Mouse (Mus musculus): ENCODE data around the gene Mfsd2b. TPM values are rescaled to one million over a fixed set of nuclear protein-coding genes. Genes with fewer than 3 reads are reported as not detected.
"Not testable (repeated sequence)": the region's sequence is repeated elsewhere in the genome, so short reads cannot be mapped to it uniquely, and the experiment has no call there.

The Mfsd2b gene
- polyA plus RNA-seq, 1 experiment from 2014 or later: 117 TPM

DNA sequence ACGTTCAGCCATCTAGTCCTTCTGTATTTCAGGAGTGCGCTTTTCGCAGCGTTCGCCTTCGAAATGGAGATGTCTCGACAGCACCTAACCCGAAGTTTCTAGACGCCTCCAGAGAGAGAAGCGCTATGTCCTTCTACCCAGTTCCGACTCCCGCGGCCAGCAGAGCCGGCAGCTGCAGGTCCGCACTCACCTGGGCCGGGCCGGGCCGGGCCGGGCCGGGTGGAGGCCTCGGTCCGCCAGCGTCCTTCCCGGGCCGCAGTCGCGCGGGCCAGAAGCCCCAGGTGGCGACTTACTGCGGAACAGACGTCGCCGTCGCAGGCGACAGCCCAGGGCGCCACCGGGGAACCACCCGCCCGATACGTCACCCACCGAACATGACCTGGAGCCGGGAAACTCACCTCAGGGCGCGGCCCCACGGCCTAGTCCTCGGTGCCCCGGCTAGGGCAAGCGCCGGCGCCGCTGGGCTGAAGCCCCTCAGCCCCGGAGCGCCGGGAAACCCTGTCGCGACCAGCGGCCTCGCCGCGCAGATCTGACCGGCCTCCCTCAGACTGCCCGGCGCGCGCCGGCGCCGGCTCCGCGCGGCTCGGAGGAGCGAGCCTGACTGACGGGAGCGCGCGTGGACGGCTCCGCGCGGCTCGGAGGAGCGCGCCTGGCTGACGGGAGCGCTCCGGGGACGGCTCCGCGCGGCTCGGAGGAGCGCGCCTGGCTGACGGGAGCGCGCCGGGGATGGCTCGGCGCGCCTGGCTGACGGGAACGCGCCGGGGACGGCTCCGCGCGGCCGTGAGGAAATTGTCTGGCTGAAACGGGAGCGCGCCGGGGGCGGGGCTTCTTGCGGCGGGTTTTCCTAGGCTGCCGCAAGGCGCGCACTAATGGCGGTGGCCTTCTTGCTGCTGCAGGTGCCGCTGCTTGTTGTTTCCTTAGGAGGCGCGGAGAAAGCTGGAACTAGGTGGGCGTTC, 33.1 kb upstream of the Mfsd2b start, which contains the start of gene Ubxn2a:
Gene Ubxn2a (minus strand): TSS at position 755 of the 956 bp plus-strand sequence.
- peak; percentile 93 for ATAC-seq (replicated peaks; ENCODE audit: low FRiP score)

DNA sequence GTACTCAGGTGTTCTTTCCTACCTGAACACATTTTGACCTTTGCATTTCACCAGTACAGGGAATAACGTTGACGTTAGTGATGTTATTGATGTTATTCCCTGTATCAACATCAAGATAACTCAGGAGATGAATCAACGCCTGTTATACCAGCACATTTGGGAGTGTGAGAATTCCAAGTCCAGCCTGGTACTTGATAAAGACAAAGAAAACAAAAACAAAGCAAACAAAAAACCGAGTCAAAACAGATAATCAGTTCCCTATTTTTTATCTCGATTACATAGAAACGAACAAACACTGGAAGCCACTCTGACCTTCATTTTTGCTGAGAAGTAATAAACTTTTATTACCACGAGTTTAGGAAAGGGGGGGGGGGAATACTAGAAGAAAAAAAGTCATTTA, 32.3 kb upstream of the Mfsd2b start:
- H3K27me3 ChIP-seq (replicated peaks; ENCODE audit: control insufficient read depth, insufficient read depth, low read length): no peaks in the 10 kb centered on the region
- H3K36me3 ChIP-seq (ENCODE audit: control insufficient read depth, insufficient read depth, low read length): no peaks in the 10 kb centered on the region
- 31% methylated on average over 7 of the region's 7 CpGs for WGBS
- H3K9me3 ChIP-seq (ENCODE audit: control insufficient read depth, low read length): no peaks in the 10 kb centered on the region
- ATAC-seq (replicated peaks; ENCODE audit: low FRiP score): no peak
- peak overlapping the region; percentile 73 for H3K4me2 ChIP-seq
- peak overlapping the region; percentile 84 for H3K4me3 ChIP-seq (ENCODE audit: low read depth, low read length)
- no peaks in the 10 kb centered on the region for H3K4me1 ChIP-seq (replicated peaks; ENCODE audit: control insufficient read depth, insufficient read depth, low read length)
- H3K27ac ChIP-seq (ENCODE audit: low read depth, low read length): no peak overlapping the region; the same call in 1 of the 2 replicates
- DNase-seq (ENCODE audit: low spot score): no peak
- H3K9ac ChIP-seq (ENCODE audit: low read depth, low read length): peak overlapping the region; percentile 95

More for the DNA sequence above, 33.1 kb upstream of the Mfsd2b start, which contains the start of gene Ubxn2a:
- Histone ChIP-seq H3K9ac (ENCODE audit: low read depth, low read length) (peak within 1 kb of the TSS; percentile 95), H3K4me3 (ENCODE audit: low read depth, low read length) (peak within 1 kb of the TSS; percentile 84), H3K27me3 (replicated peaks; ENCODE audit: control insufficient read depth, insufficient read depth, low read length) (no peaks in the 10 kb centered on the region), H3K4me1 (replicated peaks; ENCODE audit: control insufficient read depth, insufficient read depth, low read length) (no peaks in the 10 kb centered on the region), H3K4me2 (peak within 1 kb of the TSS; percentile 73), H3K27ac (ENCODE audit: low read depth, low read length) (peak within 1 kb of the TSS; percentile 98), H3K9me3 (ENCODE audit: control insufficient read depth, low read length) (no peaks in the 10 kb centered on the region), H3K36me3 (ENCODE audit: control insufficient read depth, insufficient read depth, low read length) (no peaks in the 10 kb centered on the region)
- DNase-seq (ENCODE audit: low spot score): peak; percentile 94
- under 1% methylated on average over 123 of the region's 125 CpGs for WGBS

DNA sequence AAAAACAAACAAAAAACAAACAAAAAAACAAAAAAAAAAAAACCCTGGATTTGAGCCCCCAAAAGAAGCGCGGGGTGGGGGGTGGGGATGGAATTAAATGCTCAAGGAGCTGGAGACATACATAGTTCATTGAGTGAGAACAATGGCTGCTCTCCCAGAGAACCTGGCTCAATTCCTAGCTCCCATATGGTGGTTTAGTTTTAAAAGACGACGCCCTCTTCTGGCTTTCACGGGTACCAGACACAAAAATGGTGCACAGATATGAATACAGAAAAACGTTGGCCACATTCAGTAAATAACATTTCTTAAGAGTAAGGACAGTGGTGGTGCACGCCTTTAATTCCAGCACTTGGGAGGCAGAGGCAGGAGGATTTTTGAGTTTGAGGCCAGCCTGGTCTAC, 31.8 kb upstream of the Mfsd2b start:
- Histone ChIP-seq H3K9ac (ENCODE audit: low read depth, low read length) (peak overlapping the region; percentile 95), H3K4me3 (ENCODE audit: low read depth, low read length) (peak overlapping the region; percentile 84), H3K9me3 (ENCODE audit: control insufficient read depth, low read length) (no peaks in the 10 kb centered on the region), H3K27me3 (replicated peaks; ENCODE audit: control insufficient read depth, insufficient read depth, low read length) (no peaks in the 10 kb centered on the region), H3K4me2 (peak overlapping the region; percentile 73), H3K4me1 (replicated peaks; ENCODE audit: control insufficient read depth, insufficient read depth, low read length) (no peaks in the 10 kb centered on the region), H3K27ac (ENCODE audit: low read depth, low read length) (no peak overlapping the region), H3K36me3 (ENCODE audit: control insufficient read depth, insufficient read depth, low read length) (no peaks in the 10 kb centered on the region)
- 61% methylated on average over 7 of the region's 7 CpGs for WGBS
- DNase-seq (ENCODE audit: low spot score) (no peak), ATAC-seq (replicated peaks; ENCODE audit: low FRiP score) (no peak)

DNA sequence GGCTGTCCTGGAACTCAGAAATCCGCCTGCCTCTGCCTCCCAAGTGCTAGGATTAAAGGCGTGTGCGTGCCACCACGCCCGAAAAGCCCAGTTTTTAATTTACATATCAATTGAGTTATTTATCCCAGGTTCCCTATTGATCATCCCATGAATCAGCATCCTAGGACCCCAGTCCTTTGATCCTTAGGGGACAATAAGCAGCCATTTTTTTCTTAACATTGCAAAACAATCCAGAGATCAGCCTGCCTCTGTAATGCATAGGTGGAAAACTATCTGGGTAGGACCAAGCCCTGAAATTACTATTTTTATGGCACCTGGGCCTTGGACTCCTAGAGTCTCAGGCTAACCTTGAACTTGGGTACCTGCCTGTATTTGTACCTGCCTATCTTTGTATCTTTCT, 23.9 kb upstream of the Mfsd2b start:
- Histone ChIP-seq H3K9me3 (ENCODE audit: control insufficient read depth, low read length) (no peaks in the 10 kb centered on the region), H3K4me3 (ENCODE audit: low read depth, low read length) (no peak overlapping the region), H3K9ac (ENCODE audit: low read depth, low read length) (no peak overlapping the region), H3K27ac (ENCODE audit: low read depth, low read length) (no peak overlapping the region), H3K4me1 (replicated peaks; ENCODE audit: control insufficient read depth, insufficient read depth, low read length) (no peaks in the 10 kb centered on the region), H3K4me2 (no peak overlapping the region), H3K27me3 (replicated peaks; ENCODE audit: control insufficient read depth, insufficient read depth, low read length) (no peaks in the 10 kb centered on the region), H3K36me3 (ENCODE audit: control insufficient read depth, insufficient read depth, low read length) (no peaks in the 10 kb centered on the region; the same call in 1 of the 2 replicates)
- no peak for DNase-seq (ENCODE audit: low spot score)
- no peak for ATAC-seq (replicated peaks; ENCODE audit: low FRiP score)
- 87% methylated on average over 5 of the region's 5 CpGs for WGBS

DNA sequence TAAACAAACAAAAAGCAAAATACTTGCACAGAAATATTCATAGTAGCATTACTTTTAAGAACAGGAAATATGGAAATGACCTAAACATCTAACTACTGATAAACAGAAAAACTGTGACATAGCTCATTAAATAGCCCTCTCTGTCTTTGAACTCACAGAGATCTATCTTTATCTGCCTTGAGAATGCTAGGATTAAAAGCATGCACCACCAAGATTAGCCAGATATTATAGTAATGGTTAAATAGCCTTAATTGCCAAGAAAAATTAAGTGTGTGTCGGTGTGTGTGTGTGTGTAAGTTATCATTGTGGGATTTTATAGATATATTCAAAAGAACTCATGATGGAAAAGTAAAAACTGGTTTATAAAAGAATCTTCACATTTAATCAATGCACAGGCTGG, 15.7 kb upstream of the Mfsd2b start:
- Histone ChIP-seq H3K9me3 (ENCODE audit: control insufficient read depth, low read length) (no peaks in the 10 kb centered on the region), H3K36me3 (ENCODE audit: control insufficient read depth, insufficient read depth, low read length) (peaks cover 15% of the 10 kb centered on the region), H3K4me1 (replicated peaks; ENCODE audit: control insufficient read depth, insufficient read depth, low read length) (peaks cover 7% of the 10 kb centered on the region), H3K4me2 (no peak overlapping the region), H3K27ac (ENCODE audit: low read depth, low read length) (no peak overlapping the region), H3K4me3 (ENCODE audit: low read depth, low read length) (no peak overlapping the region), H3K27me3 (replicated peaks; ENCODE audit: control insufficient read depth, insufficient read depth, low read length) (no peaks in the 10 kb centered on the region), H3K9ac (ENCODE audit: low read depth, low read length) (no peak overlapping the region)
- WGBS: 73% methylated on average over 1 of the region's 1 CpGs
- ATAC-seq (replicated peaks; ENCODE audit: low FRiP score) (no peak), DNase-seq (ENCODE audit: low spot score) (no peak)

DNA sequence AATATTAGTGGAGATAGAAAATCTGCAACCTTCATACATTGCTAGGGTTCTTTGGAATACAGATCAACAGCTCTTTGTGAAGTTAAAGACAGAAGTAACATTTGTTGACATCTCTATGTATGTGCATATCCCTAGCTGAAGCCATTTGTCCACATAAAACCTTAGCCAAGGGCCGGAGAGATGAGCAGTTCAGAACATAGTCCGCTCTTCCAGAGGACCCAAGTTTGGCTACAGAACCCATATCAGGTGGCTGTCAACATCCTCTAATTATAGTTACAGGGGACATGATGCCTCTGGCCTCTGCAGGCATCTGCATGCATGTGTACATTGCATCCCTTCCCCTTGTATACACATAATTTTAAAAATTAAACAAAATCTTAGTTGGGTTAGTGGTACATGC, 15.1 kb upstream of the Mfsd2b start:
- WGBS: 70% methylated on average over 2 of the region's 2 CpGs
- ATAC-seq (replicated peaks; ENCODE audit: low FRiP score) (no peak), DNase-seq (ENCODE audit: low spot score) (no peak)
- no peak overlapping the region for H3K9ac ChIP-seq (ENCODE audit: low read depth, low read length)
- no peaks in the 10 kb centered on the region for H3K27me3 ChIP-seq (replicated peaks; ENCODE audit: control insufficient read depth, insufficient read depth, low read length)
- no peak overlapping the region for H3K4me3 ChIP-seq (ENCODE audit: low read depth, low read length)
- peak overlapping the region; percentile 9; the same call in 1 of the 2 replicates for H3K27ac ChIP-seq (ENCODE audit: low read depth, low read length)
- no peak overlapping the region for H3K4me2 ChIP-seq
- peaks cover 7% of the 10 kb centered on the region for H3K4me1 ChIP-seq (replicated peaks; ENCODE audit: control insufficient read depth, insufficient read depth, low read length)
- H3K9me3 ChIP-seq (ENCODE audit: control insufficient read depth, low read length): no peaks in the 10 kb centered on the region
- peaks cover 15% of the 10 kb centered on the region for H3K36me3 ChIP-seq (ENCODE audit: control insufficient read depth, insufficient read depth, low read length)

DNA sequence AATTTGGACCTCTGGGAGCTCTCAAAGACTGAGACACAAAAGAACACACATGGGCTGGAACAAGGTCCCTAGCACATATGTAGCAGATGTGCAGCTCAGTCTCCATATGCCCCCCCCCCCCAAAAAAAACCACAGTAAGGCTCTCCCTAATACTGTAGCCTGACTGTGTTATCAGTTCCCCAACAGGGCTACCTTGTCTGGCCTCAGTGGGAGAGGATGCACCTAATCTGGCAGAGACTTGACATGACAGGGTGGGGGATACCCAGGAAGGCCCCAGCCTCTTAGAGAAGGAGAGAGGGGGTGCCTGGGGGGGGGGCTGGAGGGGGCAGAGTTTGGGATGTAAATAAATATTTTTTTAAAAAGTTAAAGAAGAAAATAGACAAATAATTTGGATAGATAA, 14.6 kb upstream of the Mfsd2b start:
- peaks cover 15% of the 10 kb centered on the region for H3K36me3 ChIP-seq (ENCODE audit: control insufficient read depth, insufficient read depth, low read length)
- ATAC-seq (replicated peaks; ENCODE audit: low FRiP score): peak; percentile 92

DNA sequence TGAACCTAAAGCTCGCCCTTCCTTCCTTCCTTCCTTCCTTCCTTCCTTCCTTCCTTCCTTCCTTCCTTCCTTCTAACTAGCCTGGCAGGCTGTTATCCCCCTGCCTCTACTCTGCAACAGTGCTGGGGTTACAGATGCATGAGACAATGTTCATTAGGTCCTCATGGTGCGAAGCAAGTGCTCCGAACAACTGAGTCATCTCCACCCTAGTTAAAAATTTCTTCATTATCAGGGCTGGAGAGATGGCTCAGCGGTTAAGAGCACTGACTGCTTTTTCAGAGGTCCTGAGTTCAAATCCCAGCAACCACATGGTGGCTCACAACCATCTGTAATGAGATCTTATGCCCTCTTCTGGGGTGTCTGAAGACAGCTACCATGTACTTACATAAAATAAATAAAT, 12.4 kb upstream of the Mfsd2b start:
- H3K36me3 ChIP-seq (ENCODE audit: control insufficient read depth, insufficient read depth, low read length): peaks cover 15% of the 10 kb centered on the region
- not testable (repeated sequence) for ATAC-seq (replicated peaks; ENCODE audit: low FRiP score); DNase-seq (ENCODE audit: low spot score); H3K4me3 ChIP-seq (ENCODE audit: low read depth, low read length); H3K27me3 ChIP-seq (replicated peaks; ENCODE audit: control insufficient read depth, insufficient read depth, low read length); H3K27ac ChIP-seq (ENCODE audit: low read depth, low read length); H3K4me1 ChIP-seq (replicated peaks; ENCODE audit: control insufficient read depth, insufficient read depth, low read length); H3K9ac ChIP-seq (ENCODE audit: low read depth, low read length); H3K4me2 ChIP-seq; H3K9me3 ChIP-seq (ENCODE audit: control insufficient read depth, low read length)
- WGBS: 91% methylated on average over 4 of the region's 4 CpGs

More for the DNA sequence above, 14.6 kb upstream of the Mfsd2b start:
- no peak overlapping the region for H3K27ac ChIP-seq (ENCODE audit: low read depth, low read length)
- no peak overlapping the region for H3K4me3 ChIP-seq (ENCODE audit: low read depth, low read length)
- H3K9ac ChIP-seq (ENCODE audit: low read depth, low read length): no peak overlapping the region
- no peaks in the 10 kb centered on the region for H3K27me3 ChIP-seq (replicated peaks; ENCODE audit: control insufficient read depth, insufficient read depth, low read length)
- H3K4me2 ChIP-seq: no peak overlapping the region
- H3K4me1 ChIP-seq (replicated peaks; ENCODE audit: control insufficient read depth, insufficient read depth, low read length): peaks cover 7% of the 10 kb centered on the region
- no peak for DNase-seq (ENCODE audit: low spot score)
- no peaks in the 10 kb centered on the region for H3K9me3 ChIP-seq (ENCODE audit: control insufficient read depth, low read length)

DNA sequence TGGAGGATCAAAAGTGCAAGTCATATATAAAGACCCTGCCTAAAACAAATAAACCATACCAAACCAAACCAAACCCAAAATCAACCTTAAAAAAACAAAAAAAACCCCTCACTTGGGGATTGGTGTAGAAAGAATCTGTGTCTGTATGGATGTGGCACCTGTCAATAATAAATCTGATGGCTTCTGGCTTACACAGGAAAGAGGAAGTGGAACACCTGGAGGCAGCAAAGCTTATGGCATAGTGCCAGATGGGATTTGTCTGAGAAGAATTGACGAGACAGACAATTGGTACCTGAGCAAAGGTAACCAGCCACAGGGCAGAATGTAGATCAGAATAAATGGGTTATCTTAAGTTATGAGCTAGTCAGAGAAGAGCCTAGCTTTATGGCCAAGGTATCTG, 10.9 kb upstream of the Mfsd2b start:
- Histone ChIP-seq H3K4me3 (ENCODE audit: low read depth, low read length) (no peak overlapping the region), H3K27me3 (replicated peaks; ENCODE audit: control insufficient read depth, insufficient read depth, low read length) (no peaks in the 10 kb centered on the region), H3K4me2 (no peak overlapping the region), H3K9ac (ENCODE audit: low read depth, low read length) (no peak overlapping the region), H3K27ac (ENCODE audit: low read depth, low read length) (no peak overlapping the region), H3K36me3 (ENCODE audit: control insufficient read depth, insufficient read depth, low read length) (peaks cover 13% of the 10 kb centered on the region), H3K9me3 (ENCODE audit: control insufficient read depth, low read length) (no peaks in the 10 kb centered on the region), H3K4me1 (replicated peaks; ENCODE audit: control insufficient read depth, insufficient read depth, low read length) (peaks cover 7% of the 10 kb centered on the region)
- DNase-seq (ENCODE audit: low spot score): no peak
- 78% methylated on average over 1 of the region's 1 CpGs for WGBS
- no peak for ATAC-seq (replicated peaks; ENCODE audit: low FRiP score)

Measured in liver, embryonic 11.5 days (tissue).